ENCODE assay signal across 14 mouse cellular contexts in the genomic region with DNA sequence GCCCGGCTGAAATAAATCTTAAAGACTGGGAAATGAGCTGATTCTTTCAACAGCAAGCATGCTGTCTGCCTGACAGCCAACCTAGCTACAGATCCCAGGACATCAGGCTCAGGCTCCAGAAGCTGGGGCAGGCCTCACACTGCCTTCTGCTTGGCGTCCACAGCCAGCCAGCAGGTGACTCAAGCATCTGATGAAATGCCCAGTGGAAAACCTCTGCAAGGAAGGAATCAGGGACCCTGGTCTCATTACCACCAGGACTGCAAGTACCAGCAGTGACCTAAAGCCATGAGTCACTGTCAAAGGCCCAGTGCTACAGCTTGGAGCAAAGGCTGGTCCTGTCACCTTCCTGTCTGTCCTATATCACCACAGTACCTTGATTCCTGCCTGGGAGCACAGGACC. TPM values are rescaled to one million over a fixed set of nuclear protein-coding genes. Genes with fewer than 3 reads are reported as not detected.
"Had no signal": no experiment of that assay in that cellular context is flagged by ENCODE, and none has a peak within 500 bp of the region (broad histone marks: within the 10 kb centered on the region; RNA-seq: fewer than 3 reads in every experiment).

No protein-coding gene starts in this region.

- H3K27ac ChIP-seq: left cerebral cortex, adult 2 months; limb, embryonic 10.5 days; liver, embryonic 13.5 days; lung, embryonic 15.5 days; macrophage; midbrain, embryonic 13.5 days; stomach, embryonic 15.5 days had no signal

- H3K4me2 ChIP-seq: liver, embryonic 13.5 days; lung, embryonic 15.5 days; midbrain, embryonic 13.5 days; stomach, embryonic 15.5 days had no signal

- DNase-seq: kidney, postnatal 14 days; liver, embryonic 13.5 days; liver, postnatal 0 days; lung, postnatal 14 days; right cerebral cortex, postnatal 14 days; thymus, adult 2 months; thymus, postnatal 25 days had no signal

- H3K9ac ChIP-seq: liver, postnatal 0 days; lung, embryonic 15.5 days; midbrain, embryonic 13.5 days; stomach, embryonic 15.5 days had no signal

- H3K9me3 ChIP-seq: limb, embryonic 10.5 days; liver, embryonic 13.5 days; lung, embryonic 15.5 days; midbrain, embryonic 13.5 days; stomach, embryonic 15.5 days had no signal

- H3K4me3 ChIP-seq: left cerebral cortex, adult 2 months; limb, embryonic 10.5 days; liver, embryonic 13.5 days; lung, embryonic 15.5 days; midbrain, embryonic 13.5 days; stomach, embryonic 15.5 days had no signal

- H3K27me3 ChIP-seq: liver, embryonic 13.5 days; lung, embryonic 15.5 days; midbrain, embryonic 13.5 days; stomach, embryonic 15.5 days had no signal

- ATAC-seq: liver, postnatal 0 days; midbrain, embryonic 13.5 days had no signal

RNA-seq across cellular contexts. Expression of a gene that starts 33.4 kb away (rescaled TPM):
- polyA plus RNA-seq: liver, postnatal 0 days; macrophage; spleen, adult 2 months had no signal
